Mouse (Mus musculus): ENCODE measurements around the gene Pclo. TPM values are rescaled to one million over a fixed set of nuclear protein-coding genes. Genes with fewer than 3 reads are reported as not detected.

Gene Pclo
- polyA plus RNA-seq, 1 experiment, result 0.72 TPM

GRCm38 (mm10) chr5:14526038-14526437, 11.3 kb downstream of the Pclo start:
- Histone ChIP-seq H3K27me3 (ENCODE audit: control insufficient read depth, insufficient read depth, low read length, poor library complexity, severe bottlenecking) (no peaks in the 10 kb centered on the region), H3K27ac (ENCODE audit: insufficient read depth, low read length) (no peak overlapping the region), H3K36me3 (ENCODE audit: control insufficient read depth, insufficient read depth, low read length, poor library complexity, severe bottlenecking) (no peaks in the 10 kb centered on the region), H3K9ac (ENCODE audit: low read depth, poor library complexity, severe bottlenecking) (no peak overlapping the region), H3K9me3 (replicated peaks; ENCODE audit: control insufficient read depth, insufficient read depth, low read length, poor library complexity, severe bottlenecking) (no peaks in the 10 kb centered on the region), H3K4me1 (ENCODE audit: control insufficient read depth, insufficient read depth, low read length) (no peaks in the 10 kb centered on the region), H3K4me3 (ENCODE audit: low read depth, low read length) (no peak overlapping the region)
- TF ChIP-seq EP300 (IDR thresholded peaks at IDR 0.05; ENCODE audit: insufficient read depth, low read depth, low read length) (no peak), CTCF (IDR thresholded peaks at IDR 0.05; ENCODE audit: low read depth, low read length) (no peak)

DNA sequence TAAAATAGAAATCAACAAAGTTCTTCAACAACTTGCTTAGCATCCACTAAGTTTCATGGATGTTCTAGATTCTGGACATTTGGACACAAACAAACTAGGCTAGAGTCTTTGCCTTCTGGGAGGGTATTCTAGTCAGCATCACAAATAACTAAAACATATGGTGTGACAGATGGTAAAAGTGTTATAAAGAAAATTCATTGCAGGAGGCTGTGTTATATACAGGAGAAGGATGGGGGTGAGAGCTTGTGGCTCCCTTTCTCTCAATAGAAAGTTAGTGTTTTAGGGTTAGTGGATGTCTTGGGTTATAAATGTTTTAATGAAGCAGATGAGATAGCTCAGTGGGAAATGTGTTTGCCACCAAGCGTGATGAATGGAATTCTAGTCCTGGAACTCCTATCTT, 13.1 kb downstream of the Pclo start:
- TF ChIP-seq CTCF (IDR thresholded peaks at IDR 0.05; ENCODE audit: low read depth, low read length) (no peak), POLR2A (IDR thresholded peaks at IDR 0.05; ENCODE audit: insufficient read depth, low read length) (no peak), EP300 (IDR thresholded peaks at IDR 0.05; ENCODE audit: insufficient read depth, low read depth, low read length) (no peak)
- Histone ChIP-seq H3K4me3 (ENCODE audit: low read depth, low read length) (no peak overlapping the region), H3K9me3 (replicated peaks; ENCODE audit: control insufficient read depth, insufficient read depth, low read length, poor library complexity, severe bottlenecking) (no peaks in the 10 kb centered on the region)

GRCm38 (mm10) chr5:14531906-14532305, 17.2 kb downstream of the Pclo start:
- Histone ChIP-seq H3K36me3 (ENCODE audit: control insufficient read depth, insufficient read depth, low read length, poor library complexity, severe bottlenecking) (no peaks in the 10 kb centered on the region), H3K27ac (ENCODE audit: insufficient read depth, low read length) (no peak overlapping the region), H3K4me3 (ENCODE audit: low read depth, low read length) (no peak overlapping the region), H3K27me3 (ENCODE audit: control insufficient read depth, insufficient read depth, low read length, poor library complexity, severe bottlenecking) (no peaks in the 10 kb centered on the region), H3K9me3 (replicated peaks; ENCODE audit: control insufficient read depth, insufficient read depth, low read length, poor library complexity, severe bottlenecking) (no peaks in the 10 kb centered on the region), H3K9ac (ENCODE audit: low read depth, poor library complexity, severe bottlenecking) (no peak overlapping the region), H3K4me1 (ENCODE audit: control insufficient read depth, insufficient read depth, low read length) (no peaks in the 10 kb centered on the region)
- no peak for TF ChIP-seq CTCF (IDR thresholded peaks at IDR 0.05; ENCODE audit: low read depth, low read length)
- TF ChIP-seq POLR2A (IDR thresholded peaks at IDR 0.05; ENCODE audit: insufficient read depth, low read length), result no peak
- no peak for TF ChIP-seq EP300 (IDR thresholded peaks at IDR 0.05; ENCODE audit: insufficient read depth, low read depth, low read length)

More for the DNA sequence above, 13.1 kb downstream of the Pclo start:
- Histone ChIP-seq H3K4me1 (ENCODE audit: control insufficient read depth, insufficient read depth, low read length) (no peaks in the 10 kb centered on the region), H3K36me3 (ENCODE audit: control insufficient read depth, insufficient read depth, low read length, poor library complexity, severe bottlenecking) (no peaks in the 10 kb centered on the region), H3K9ac (ENCODE audit: low read depth, poor library complexity, severe bottlenecking) (no peak overlapping the region), H3K27ac (ENCODE audit: insufficient read depth, low read length) (no peak overlapping the region), H3K27me3 (ENCODE audit: control insufficient read depth, insufficient read depth, low read length, poor library complexity, severe bottlenecking) (no peaks in the 10 kb centered on the region)

GRCm38 (mm10) chr5:14539346-14539745, 24.6 kb downstream of the Pclo start:
- no peak for TF ChIP-seq POLR2A (IDR thresholded peaks at IDR 0.05; ENCODE audit: insufficient read depth, low read length)
- no peak for TF ChIP-seq CTCF (IDR thresholded peaks at IDR 0.05; ENCODE audit: low read depth, low read length)
- no peak for TF ChIP-seq EP300 (IDR thresholded peaks at IDR 0.05; ENCODE audit: insufficient read depth, low read depth, low read length)
- H3K36me3 ChIP-seq (ENCODE audit: control insufficient read depth, insufficient read depth, low read length, poor library complexity, severe bottlenecking), result no peaks in the 10 kb centered on the region
- H3K4me1 ChIP-seq (ENCODE audit: control insufficient read depth, insufficient read depth, low read length), result no peaks in the 10 kb centered on the region
- H3K4me3 ChIP-seq (ENCODE audit: low read depth, low read length), result peak overlapping the region; percentile 10; the same call in 1 of the 2 replicates
- no peak overlapping the region for H3K27ac ChIP-seq (ENCODE audit: insufficient read depth, low read length)
- no peak overlapping the region; the same call in 1 of the 2 replicates for H3K9ac ChIP-seq (ENCODE audit: low read depth, poor library complexity, severe bottlenecking)
- no peaks in the 10 kb centered on the region for H3K9me3 ChIP-seq (replicated peaks; ENCODE audit: control insufficient read depth, insufficient read depth, low read length, poor library complexity, severe bottlenecking)
- H3K27me3 ChIP-seq (ENCODE audit: control insufficient read depth, insufficient read depth, low read length, poor library complexity, severe bottlenecking), result no peaks in the 10 kb centered on the region

DNA sequence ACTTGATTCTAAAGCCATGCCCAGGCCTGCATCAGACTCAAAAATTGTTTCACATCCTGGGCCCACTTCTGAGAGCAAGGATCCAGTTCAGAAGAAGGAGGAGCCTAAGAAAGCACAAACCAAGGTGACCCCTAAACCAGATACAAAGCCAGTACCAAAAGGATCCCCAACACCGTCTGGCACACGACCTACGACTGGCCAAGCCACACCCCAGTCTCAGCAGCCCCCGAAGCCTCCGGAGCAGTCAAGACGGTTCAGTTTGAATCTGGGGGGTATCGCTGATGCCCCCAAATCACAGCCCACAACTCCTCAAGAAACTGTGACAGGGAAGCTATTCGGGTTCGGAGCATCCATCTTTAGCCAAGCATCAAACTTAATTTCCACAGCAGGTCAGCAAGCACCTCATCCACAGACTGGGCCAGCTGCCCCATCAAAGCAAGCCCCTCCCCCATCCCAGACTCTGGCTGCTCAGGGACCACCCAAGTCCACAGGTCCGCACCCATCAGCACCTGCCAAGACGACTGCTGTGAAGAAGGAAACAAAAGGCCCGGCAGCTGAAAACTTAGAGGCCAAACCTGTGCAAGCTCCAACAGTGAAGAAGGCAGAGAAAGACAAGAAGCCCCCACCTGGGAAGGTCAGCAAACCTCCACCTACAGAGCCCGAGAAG, 25.4 kb downstream of the Pclo start:
- Histone ChIP-seq H3K27ac (ENCODE audit: insufficient read depth, low read length) (peak overlapping the region; percentile 37; the same call in 1 of the 2 replicates), H3K9ac (ENCODE audit: low read depth, poor library complexity, severe bottlenecking) (no peak overlapping the region), H3K4me3 (ENCODE audit: low read depth, low read length) (0 out of 2 replicates have a peak overlapping the region, but pooled peaks have one; percentile 11), H3K4me1 (ENCODE audit: control insufficient read depth, insufficient read depth, low read length) (no peaks in the 10 kb centered on the region), H3K27me3 (ENCODE audit: control insufficient read depth, insufficient read depth, low read length, poor library complexity, severe bottlenecking) (no peaks in the 10 kb centered on the region), H3K36me3 (ENCODE audit: control insufficient read depth, insufficient read depth, low read length, poor library complexity, severe bottlenecking) (no peaks in the 10 kb centered on the region), H3K9me3 (replicated peaks; ENCODE audit: control insufficient read depth, insufficient read depth, low read length, poor library complexity, severe bottlenecking) (no peaks in the 10 kb centered on the region)
- TF ChIP-seq CTCF (IDR thresholded peaks at IDR 0.05; ENCODE audit: low read depth, low read length) (no peak), EP300 (IDR thresholded peaks at IDR 0.05; ENCODE audit: insufficient read depth, low read depth, low read length) (peak; percentile 74)

DNA sequence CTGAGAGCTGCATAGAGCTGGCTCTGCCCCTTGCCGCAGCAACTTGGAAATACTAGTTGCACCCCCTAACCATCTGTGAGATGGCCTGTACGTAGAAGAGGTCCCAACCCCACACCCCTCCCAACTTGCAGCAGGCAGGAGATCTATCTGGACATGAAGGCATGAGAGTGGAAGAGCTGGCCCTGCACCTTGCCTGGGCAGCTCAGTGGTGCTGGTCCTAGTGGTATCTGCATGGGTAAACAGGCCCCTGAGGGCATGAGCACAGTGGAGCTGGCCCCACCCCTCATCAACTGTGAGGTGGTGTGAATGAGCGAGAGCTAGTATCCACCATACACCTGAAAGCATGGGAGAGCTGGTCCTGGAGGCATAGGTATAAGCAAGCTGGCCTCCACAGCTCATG, 60.9 kb downstream of the Pclo start:
- Histone ChIP-seq H3K36me3 (ENCODE audit: control insufficient read depth, insufficient read depth, low read length, poor library complexity, severe bottlenecking) (no peaks in the 10 kb centered on the region), H3K4me3 (ENCODE audit: low read depth, low read length) (no peak overlapping the region), H3K4me1 (ENCODE audit: control insufficient read depth, insufficient read depth, low read length) (no peaks in the 10 kb centered on the region), H3K27ac (ENCODE audit: insufficient read depth, low read length) (no peak overlapping the region), H3K27me3 (ENCODE audit: control insufficient read depth, insufficient read depth, low read length, poor library complexity, severe bottlenecking) (no peaks in the 10 kb centered on the region), H3K9ac (ENCODE audit: low read depth, poor library complexity, severe bottlenecking) (no peak overlapping the region), H3K9me3 (replicated peaks; ENCODE audit: control insufficient read depth, insufficient read depth, low read length, poor library complexity, severe bottlenecking) (no peaks in the 10 kb centered on the region)
- TF ChIP-seq POLR2A (IDR thresholded peaks at IDR 0.05; ENCODE audit: insufficient read depth, low read length) (no peak), EP300 (IDR thresholded peaks at IDR 0.05; ENCODE audit: insufficient read depth, low read depth, low read length) (no peak), CTCF (IDR thresholded peaks at IDR 0.05; ENCODE audit: low read depth, low read length) (no peak)

Data from ES-Bruce4 (cell line).